Mouse (Mus musculus): Measurements from ENCODE around the gene Trappc1.

Trappc1 gene

GRCm38 (mm10) chr11:69370817-69371215 is 47.0 kb downstream of the Trappc1 start:
- no peak for DNase-seq

- peak in 1 of 2 experiments; percentile 27 for DNase-seq
Measured at GRCm38 (mm10) chr11:69371601-69372000, 47.8 kb downstream of the Trappc1 start.

- peak; percentile 42 to 50 for DNase-seq
Measured at GRCm38 (mm10) chr11:69372056-69372779, 48.4 kb downstream of the Trappc1 start.

GRCm38 (mm10) chr11:69372780-69373170 is 49.0 kb downstream of the Trappc1 start:
- no peak for DNase-seq

GRCm38 (mm10) chr11:69373223-69373965 is 49.6 kb downstream of the Trappc1 start:
- no peak for DNase-seq

Measured in kidney, postnatal 4 days (tissue).